Mouse (Mus musculus): ENCODE measurements around the gene Psmb5.
"Not testable (repeated sequence)": the region's sequence is repeated elsewhere in the genome, so short reads cannot be mapped to it uniquely, and the experiment has no call there.

Psmb5 gene

GRCm38 (mm10) chr14:54629797-54630196, 12.0 kb upstream of the Psmb5 start:
- no peak for DNase-seq

- DNase-seq: no peak
These were observed 10.3 kb upstream of the Psmb5 start for GRCm38 (mm10) chr14:54628103-54628502.

GRCm38 (mm10) chr14:54624976-54625375, 7.2 kb upstream of the Psmb5 start:
- DNase-seq: no peak

- DNase-seq: no peak
These were observed 5.5 kb upstream of the Psmb5 start for GRCm38 (mm10) chr14:54623334-54623733.

GRCm38 (mm10) chr14:54621133-54621532, 3.3 kb upstream of the Psmb5 start, which contains the start of gene Psmb11:
TSS of gene Psmb11 (plus strand) at chr14:54621433.
- no peak for DNase-seq

GRCm38 (mm10) chr14:54617152-54617896, 498 bp downstream of the Psmb5 start:
- no peak for DNase-seq

GRCm38 (mm10) chr14:54616226-54616825, 1.5 kb downstream of the Psmb5 start:
- DNase-seq: no peak

- not testable (repeated sequence) for DNase-seq
These were observed 3.7 kb downstream of the Psmb5 start for GRCm38 (mm10) chr14:54614130-54614529.

- no peak for DNase-seq
These were observed 7.2 kb downstream of the Psmb5 start for GRCm38 (mm10) chr14:54610648-54611047.

- peak; percentile 26 for DNase-seq
These were observed 7.9 kb downstream of the Psmb5 start for GRCm38 (mm10) chr14:54609962-54610361.

GRCm38 (mm10) chr14:54609245-54609644, 8.6 kb downstream of the Psmb5 start:
- DNase-seq: no peak

GRCm38 (mm10) chr14:54607226-54607625, 10.6 kb downstream of the Psmb5 start:
- no peak for DNase-seq

GRCm38 (mm10) chr14:54605752-54606321, 12.0 kb downstream of the Psmb5 start, which contains the start of gene 4931414P19Rik:
TSS of gene 4931414P19Rik (minus strand) at chr14:54605993.
- peak; percentile 94 for DNase-seq

GRCm38 (mm10) chr14:54603686-54604085, 14.1 kb downstream of the Psmb5 start:
- no peak for DNase-seq

- peak; percentile 98 for DNase-seq
These were observed 14.7 kb downstream of the Psmb5 start for GRCm38 (mm10) chr14:54603038-54603654.

GRCm38 (mm10) chr14:54602613-54603012, 15.2 kb downstream of the Psmb5 start:
- peak; percentile 23 for DNase-seq

- DNase-seq: no peak
These were observed 16.2 kb downstream of the Psmb5 start for GRCm38 (mm10) chr14:54601601-54602000.

GRCm38 (mm10) chr14:54597084-54597483, 20.7 kb downstream of the Psmb5 start:
- DNase-seq: no peak

- DNase-seq: no peak
These were observed 23.0 kb downstream of the Psmb5 start for GRCm38 (mm10) chr14:54594631-54595414.

GRCm38 (mm10) chr14:54594055-54594454, 23.8 kb downstream of the Psmb5 start:
- no peak for DNase-seq

GRCm38 (mm10) chr14:54592319-54592934, 25.4 kb downstream of the Psmb5 start:
- peak; percentile 61 for DNase-seq

- DNase-seq: no peak
These were observed 26.8 kb downstream of the Psmb5 start for GRCm38 (mm10) chr14:54591056-54591455.

Data from kidney, postnatal 10 days (tissue).